Mouse (Mus musculus): ENCODE results near the gene Acvr2a. TPM values are rescaled to one million over a fixed set of nuclear protein-coding genes. Genes with fewer than 3 reads are reported as not detected.
A peak's percentile ranks its signal among the peaks of the same experiment; 100 is the strongest.

Gene Acvr2a
- polyA plus RNA-seq, 1 experiment from 2014 or later = 21.1 TPM

GRCm38 (mm10) chr2:48914185-48914584, 100.3 kb downstream of the Acvr2a start:
- Histone ChIP-seq H3K27ac (no peak overlapping the region), H3K9me3 (no peaks in the 10 kb centered on the region), H3K4me3 (no peak overlapping the region), H3K36me3 (peaks cover 44% of the 10 kb centered on the region), H3K4me2 (replicated peaks) (no peak overlapping the region), H3K9ac (no peak overlapping the region), H3K4me1 (no peaks in the 10 kb centered on the region), H3K27me3 (no peaks in the 10 kb centered on the region)
- ATAC-seq (ENCODE audit: low FRiP score, low read depth) = no peak
- WGBS = 73% methylated on average over 1 of the region's 1 CpGs

GRCm38 (mm10) chr2:48915832-48916231, 101.9 kb downstream of the Acvr2a start:
- Histone ChIP-seq H3K36me3 (peaks cover 50% of the 10 kb centered on the region), H3K4me2 (replicated peaks) (no peak overlapping the region), H3K27me3 (no peaks in the 10 kb centered on the region), H3K9me3 (no peaks in the 10 kb centered on the region), H3K9ac (no peak overlapping the region), H3K4me3 (no peak overlapping the region), H3K27ac (no peak overlapping the region), H3K4me1 (no peaks in the 10 kb centered on the region)
- no peak for ATAC-seq (ENCODE audit: low FRiP score, low read depth)

- Histone ChIP-seq H3K27ac (no peak overlapping the region), H3K36me3 (peaks cover 19% of the 10 kb centered on the region), H3K9ac (no peak overlapping the region), H3K4me2 (replicated peaks) (no peak overlapping the region), H3K4me3 (no peak overlapping the region), H3K27me3 (no peaks in the 10 kb centered on the region), H3K4me1 (no peaks in the 10 kb centered on the region), H3K9me3 (no peaks in the 10 kb centered on the region)
- ATAC-seq (ENCODE audit: low FRiP score, low read depth) = no peak
- WGBS = 90% methylated on average over 2 of the region's 2 CpGs
Observed at GRCm38 (mm10) chr2:48935058-48935457, 121.1 kb downstream of the Acvr2a start.

GRCm38 (mm10) chr2:48947761-48948160, 133.9 kb downstream of the Acvr2a start:
- peak overlapping the region; percentile 75 for H3K4me2 ChIP-seq (replicated peaks)
- no peak for ATAC-seq (ENCODE audit: low FRiP score, low read depth)
- H3K9me3 ChIP-seq = no peaks in the 10 kb centered on the region
- no peaks in the 10 kb centered on the region for H3K36me3 ChIP-seq
- no peaks in the 10 kb centered on the region for H3K27me3 ChIP-seq
- H3K4me3 ChIP-seq = peak overlapping the region; percentile 90
- no peak overlapping the region for H3K27ac ChIP-seq
- peaks cover 10% of the 10 kb centered on the region for H3K4me1 ChIP-seq
- WGBS = 44% methylated on average over 3 of the region's 3 CpGs
- H3K9ac ChIP-seq = peak overlapping the region; percentile 56

GRCm38 (mm10) chr2:48948841-48949584, 135.1 kb downstream of the Acvr2a start, which contains the start of gene Mbd5:
TSS of gene Mbd5 (plus strand) at chr2:48949508.
- under 1% methylated on average over 47 of the region's 49 CpGs for WGBS
- Histone ChIP-seq H3K4me3 (peak within 1 kb of the TSS; percentile 90), H3K9me3 (no peaks in the 10 kb centered on the region)

GRCm38 (mm10) chr2:48949743-48950251, 135.9 kb downstream of the Acvr2a start:
- H3K9me3 ChIP-seq = no peaks in the 10 kb centered on the region
- H3K9ac ChIP-seq = peak overlapping the region; percentile 89
- H3K4me1 ChIP-seq = peaks cover 10% of the 10 kb centered on the region
- H3K27me3 ChIP-seq = no peaks in the 10 kb centered on the region
- no peaks in the 10 kb centered on the region for H3K36me3 ChIP-seq
- peak overlapping the region; percentile 68 for H3K4me2 ChIP-seq (replicated peaks)
- 1% methylated on average over 9 of the region's 9 CpGs for WGBS
- H3K4me3 ChIP-seq = peak overlapping the region; percentile 90
- peak; percentile 58 for ATAC-seq (ENCODE audit: low FRiP score, low read depth)
- peak overlapping the region; percentile 97 for H3K27ac ChIP-seq

More at GRCm38 (mm10) chr2:48948841-48949584, 135.1 kb downstream of the Acvr2a start, which contains the start of gene Mbd5:
- H3K9ac ChIP-seq = peak within 1 kb of the TSS; percentile 95
- peak within 1 kb of the TSS; percentile 75 for H3K4me2 ChIP-seq (replicated peaks)
- H3K27me3 ChIP-seq = no peaks in the 10 kb centered on the region
- H3K27ac ChIP-seq = peak within 1 kb of the TSS; percentile 97
- peak; percentile 99 for ATAC-seq (ENCODE audit: low FRiP score, low read depth)
- peaks cover 10% of the 10 kb centered on the region for H3K4me1 ChIP-seq
- H3K36me3 ChIP-seq = no peaks in the 10 kb centered on the region

GRCm38 (mm10) chr2:48950252-48950315, 136.2 kb downstream of the Acvr2a start, which contains the start of gene Orc4:
TSS of gene Orc4 (minus strand) at chr2:48950277.
- peak within 1 kb of the TSS; percentile 97 for H3K27ac ChIP-seq
- peak within 1 kb of the TSS; percentile 68 for H3K4me2 ChIP-seq (replicated peaks)
- H3K4me3 ChIP-seq = peak within 1 kb of the TSS; percentile 90
- no peaks in the 10 kb centered on the region for H3K36me3 ChIP-seq
- WGBS = 0% methylated on average over 2 of the region's 2 CpGs
- H3K9me3 ChIP-seq = no peaks in the 10 kb centered on the region
- no peak for ATAC-seq (ENCODE audit: low FRiP score, low read depth)
- peaks cover 10% of the 10 kb centered on the region for H3K4me1 ChIP-seq
- no peaks in the 10 kb centered on the region for H3K27me3 ChIP-seq
- H3K9ac ChIP-seq = peak within 1 kb of the TSS; percentile 95

- no peak for ATAC-seq (ENCODE audit: low FRiP score, low read depth)
- no peaks in the 10 kb centered on the region for H3K27me3 ChIP-seq
- 8% methylated on average over 6 of the region's 6 CpGs for WGBS
Observed at GRCm38 (mm10) chr2:48950316-48950880, 136.5 kb downstream of the Acvr2a start.

More at GRCm38 (mm10) chr2:48950316-48950880, 136.5 kb downstream of the Acvr2a start:
- peak overlapping the region; percentile 97 for H3K27ac ChIP-seq
- peak overlapping the region; percentile 89 for H3K9ac ChIP-seq
- H3K9me3 ChIP-seq = no peaks in the 10 kb centered on the region
- peak overlapping the region; percentile 90 for H3K4me3 ChIP-seq
- peaks cover 10% of the 10 kb centered on the region for H3K4me1 ChIP-seq
- peak overlapping the region; percentile 68 for H3K4me2 ChIP-seq (replicated peaks)
- H3K36me3 ChIP-seq = no peaks in the 10 kb centered on the region

Other genes with a start within 250 kb of the Acvr2a start
- gene Mbd5, start 135.4 kb downstream of the Acvr2a start, polyA plus RNA-seq (2015; fragmentation: Nextera tagmentation; extraction: Ambion mirVana) = 27.7 and 30.9 TPM in 2 replicates
- 111 and 120 TPM in 2 replicates for gene Orc4, start 136.2 kb downstream of the Acvr2a start, polyA plus RNA-seq (2015; fragmentation: Nextera tagmentation; extraction: Ambion mirVana)